Mouse (Mus musculus) ES-Bruce4 (cell line): ENCODE measurements around the gene Wdr46.

Experiments
- CTCF ChIP-seq: IDR thresholded peaks from one replicate; pipeline ENCODE4 v1.8.1; 2011; ENCODE audit warnings: low read depth, low read length
- POLR2A ChIP-seq: IDR thresholded peaks from one replicate; pipeline ENCODE4 v1.8.1; 2011; ENCODE audit warnings: low read length; ENCODE audit not compliant: insufficient read depth

GRCm38 (mm10) chr17:33995651-33996050, 55.2 kb downstream of the Wdr46 start:
- TF ChIP-seq POLR2A (no peak), CTCF (no peak)
